Mouse (Mus musculus) cerebellum, adult 2 months (tissue): ENCODE measurements around the gene Bora.

Source experiments
- CTCF ChIP-seq: fragments of 200-500 bp; IDR thresholded peaks from 2 replicates; pipeline ENCODE4 v1.5.1; 2011; ENCODE audit warnings: low read depth, mild to moderate bottlenecking, control low read depth, low read length, moderate library complexity, borderline replicate concordance; ENCODE audit not compliant: insufficient read depth
- POLR2A ChIP-seq: fragments of 200-500 bp; IDR thresholded peaks from 2 replicates; pipeline ENCODE4 v1.6.1; 2011; ENCODE audit warnings: low read length, control low read depth, borderline replicate concordance; ENCODE audit not compliant: insufficient read depth

DNA sequence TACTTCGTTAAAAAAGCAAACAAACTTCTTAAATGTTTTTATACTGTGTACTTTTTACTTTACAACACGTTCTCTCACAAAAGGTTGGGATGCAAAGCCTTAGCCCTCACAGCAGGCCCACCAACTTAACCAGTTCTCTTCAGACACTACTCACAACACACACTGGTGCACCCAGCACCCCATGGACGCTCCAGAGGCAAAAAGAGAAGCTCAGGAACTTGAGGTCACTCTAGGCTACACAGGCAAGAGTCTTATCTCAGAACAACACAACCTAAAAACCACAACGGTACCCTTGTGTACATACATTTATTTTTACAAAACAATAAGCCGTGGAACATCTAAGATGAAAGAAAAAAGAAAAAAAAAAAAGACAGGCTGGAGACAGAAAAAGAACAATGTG lies 1.3 kb upstream of the Bora start:
- no peak for TF ChIP-seq POLR2A
- TF ChIP-seq CTCF = no peak
